Mouse (Mus musculus) kidney, adult 2 months (tissue): ENCODE results near the gene Ralgapa1. TPM values are rescaled to one million over a fixed set of nuclear protein-coding genes. Genes with fewer than 3 reads are reported as not detected.

ENCODE experiments used
- DNase-seq: peaks from one replicate; pipeline ENCODE4 v3.0.0; 2021
- H3K27ac ChIP-seq: fragments of 200-500 bp; 2 replicates; pipeline ENCODE4 v1.5.1; 2012; ENCODE audit warnings: low read depth, low read length, control low read depth, inconsistent platforms; ENCODE audit not compliant: insufficient read depth
- H3K27me3 ChIP-seq: fragments of 200-500 bp; replicated peaks from 2 replicates; pipeline ENCODE4 v1.6.1; 2012; ENCODE audit warnings: mild to moderate bottlenecking, moderate library complexity, low read length, inconsistent platforms; ENCODE audit not compliant: control insufficient read depth, insufficient read depth
- H3K36me3 ChIP-seq: fragments of 200-500 bp; 2 replicates; pipeline ENCODE4 v1.6.1; 2012; ENCODE audit warnings: mild to moderate bottlenecking, moderate library complexity, low read length, inconsistent platforms; ENCODE audit not compliant: control insufficient read depth, insufficient read depth
- H3K4me1 ChIP-seq: fragments of 200-500 bp; 2 replicates; pipeline ENCODE4 v1.6.1; 2011; ENCODE audit warnings: low read length; ENCODE audit not compliant: control insufficient read depth, insufficient read depth
- H3K4me3 ChIP-seq: fragments of 200-500 bp; 2 replicates; pipeline ENCODE4 v1.5.1; 2011; ENCODE audit warnings: mild to moderate bottlenecking, low read depth, low read length, control low read depth; ENCODE audit not compliant: insufficient read depth
- CTCF ChIP-seq: fragments of 200-500 bp; conservative IDR thresholded peaks from 2 replicates; pipeline ENCODE4 v1.5.1; 2011; ENCODE audit warnings: low read depth, mild to moderate bottlenecking, control low read depth, low read length, moderate library complexity, mixed read lengths; ENCODE audit not compliant: insufficient read depth, insufficient read length
- POLR2A ChIP-seq: fragments of 200-500 bp; IDR thresholded peaks from one replicate; pipeline ENCODE4 v1.6.1; 2011; ENCODE audit warnings: low read depth, low read length, control low read depth
- WGBS: fragments of 180-500 bp; shearing (Covaris S2); methylation state at CpG from one replicate; pipeline ENCODE4 v1.1.7; 2018; 5-methylcytosine and 5-hydroxymethylcytosine counted together
- polyA plus RNA-seq: library from polyadenylated mRNA; depleted of rRNA; stranded (reverse); fragments of >200 nt; gene quantifications from 2 replicates; pipeline ENCODE4 v1.2.3, GENCODE M21; 2012

Ralgapa1 gene
- polyA plus RNA-seq, 1 experiment: 20.2 TPM

DNA sequence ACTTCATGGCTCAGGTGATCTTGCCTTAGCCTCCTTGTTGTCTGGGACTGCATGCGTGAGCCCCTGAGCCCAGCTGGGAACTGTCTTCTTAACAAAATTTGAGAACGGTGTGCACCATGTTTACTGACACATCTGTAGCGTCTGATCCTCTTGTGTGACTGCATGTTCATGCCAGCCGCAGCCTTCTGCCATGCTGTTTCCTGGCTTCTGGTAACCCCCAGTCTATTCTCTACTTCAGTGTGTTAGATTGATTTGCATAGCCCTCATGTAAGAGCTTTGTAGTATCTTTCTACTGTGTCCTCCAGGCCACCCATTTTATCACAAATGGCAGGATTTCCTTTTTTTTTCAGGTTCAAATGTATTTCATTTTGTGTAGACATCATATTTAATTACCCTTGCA, 26.9 kb upstream of the Ralgapa1 start:
- H3K27me3 ChIP-seq: no peaks in the 10 kb centered on the region
- DNase-seq: no peak
- H3K27ac ChIP-seq: no peak overlapping the region
- H3K36me3 ChIP-seq: no peaks in the 10 kb centered on the region
- TF ChIP-seq POLR2A (no peak), CTCF (no peak)
- 96% methylated on average over 4 of the region's 4 CpGs for WGBS
- H3K4me3 ChIP-seq: no peak overlapping the region
- no peaks in the 10 kb centered on the region for H3K4me1 ChIP-seq

DNA sequence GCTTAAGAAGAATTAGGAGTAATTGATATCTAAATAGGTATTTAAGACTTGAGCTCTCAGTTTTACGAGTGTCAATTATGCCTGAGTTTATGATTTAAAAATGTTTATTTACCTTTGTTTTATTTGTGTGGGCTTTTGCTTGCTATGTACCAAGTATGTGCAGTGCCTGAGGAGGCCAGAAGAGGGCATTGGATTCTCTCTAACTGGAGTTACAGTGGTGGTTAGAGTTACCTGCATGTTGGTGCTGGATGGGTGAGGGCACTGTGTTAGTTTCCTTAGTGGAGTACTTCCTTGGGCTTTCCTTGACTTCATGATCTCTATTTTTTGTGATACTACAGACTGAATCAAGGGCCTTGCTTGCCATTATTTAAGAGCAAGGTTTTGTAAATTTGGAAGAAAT, 25.8 kb upstream of the Ralgapa1 start:
- Histone ChIP-seq H3K27ac (no peak overlapping the region), H3K4me3 (no peak overlapping the region), H3K27me3 (no peaks in the 10 kb centered on the region), H3K4me1 (no peaks in the 10 kb centered on the region), H3K36me3 (no peaks in the 10 kb centered on the region)
- DNase-seq: peak; percentile 50
- 72% methylated on average over 1 of the region's 1 CpGs for WGBS
- no peak; the same call in 1 of the 2 replicates for TF ChIP-seq CTCF
- TF ChIP-seq POLR2A: no peak

GRCm38 (mm10) chr12:55837495-55837894, 16.5 kb upstream of the Ralgapa1 start:
- 61% methylated on average over 3 of the region's 3 CpGs for WGBS
- TF ChIP-seq POLR2A (no peak), CTCF (no peak)
- no peak overlapping the region for H3K27ac ChIP-seq
- DNase-seq: no peak
- H3K4me1 ChIP-seq: no peaks in the 10 kb centered on the region; the same call in 1 of the 2 replicates
- no peaks in the 10 kb centered on the region for H3K36me3 ChIP-seq
- H3K27me3 ChIP-seq: no peaks in the 10 kb centered on the region
- H3K4me3 ChIP-seq: no peak overlapping the region

DNA sequence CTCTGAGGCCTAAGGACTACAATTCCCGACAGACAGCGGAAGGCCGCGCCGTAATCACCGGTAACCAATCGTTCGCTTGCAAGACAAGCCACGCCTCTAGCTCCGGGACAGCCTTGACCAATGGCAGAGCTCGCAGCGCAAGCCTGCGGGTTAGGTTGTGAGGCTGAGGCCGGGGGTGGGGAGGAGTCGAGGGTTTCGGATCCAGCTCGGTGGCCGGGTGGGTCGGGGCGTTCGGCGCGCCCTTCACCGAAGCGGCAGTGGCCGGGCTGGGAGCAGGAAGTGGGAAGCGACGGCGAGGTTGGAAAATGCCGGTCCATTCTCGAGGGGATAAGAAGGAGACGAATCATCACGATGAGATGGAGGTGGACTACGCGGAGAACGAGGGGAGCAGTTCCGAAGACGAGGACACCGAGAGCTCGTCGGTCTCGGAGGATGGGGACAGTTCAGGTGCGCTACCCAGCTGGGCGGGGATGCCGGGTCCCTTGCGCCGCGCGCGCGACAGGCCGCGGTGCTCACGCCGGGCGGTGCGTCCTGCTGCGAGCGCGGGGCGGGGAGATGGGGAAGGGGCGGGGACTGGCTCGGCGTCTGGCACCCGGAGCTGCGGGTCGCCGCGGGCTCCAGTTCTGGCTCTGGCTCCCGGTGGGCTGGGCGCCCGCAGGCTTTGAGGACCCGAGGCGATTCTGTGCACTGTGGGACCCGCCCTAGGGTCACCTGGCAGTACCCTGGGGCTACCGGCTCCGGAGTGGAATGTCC, 15.4 kb upstream of the Ralgapa1 start, which contains the start of gene Brms1l:
Gene Brms1l (plus strand): TSS at position 126 of the 753 bp plus-strand sequence.
- Histone ChIP-seq H3K27ac (peak within 1 kb of the TSS; percentile 95), H3K36me3 (no peaks in the 10 kb centered on the region), H3K27me3 (no peaks in the 10 kb centered on the region), H3K4me1 (no peaks in the 10 kb centered on the region; the same call in 1 of the 2 replicates), H3K4me3 (peak within 1 kb of the TSS; percentile 98)
- TF ChIP-seq POLR2A (peak; percentile 11), CTCF (no peak)
- WGBS: under 1% methylated on average over 77 of the region's 77 CpGs
- DNase-seq: peak; percentile 99

GRCm38 (mm10) chr12:55835857-55836198, 14.9 kb upstream of the Ralgapa1 start:
- DNase-seq: no peak
- Histone ChIP-seq H3K4me1 (no peaks in the 10 kb centered on the region; the same call in 1 of the 2 replicates), H3K36me3 (no peaks in the 10 kb centered on the region), H3K4me3 (peak overlapping the region; percentile 27; the same call in 1 of the 2 replicates), H3K27ac (peak overlapping the region; percentile 41; the same call in 1 of the 2 replicates), H3K27me3 (no peaks in the 10 kb centered on the region)
- no peak for TF ChIP-seq CTCF
- no peak for TF ChIP-seq POLR2A
- WGBS: under 1% methylated on average over 6 of the region's 6 CpGs

GRCm38 (mm10) chr12:55834891-55835290, 13.9 kb upstream of the Ralgapa1 start:
- H3K36me3 ChIP-seq: no peaks in the 10 kb centered on the region
- no peaks in the 10 kb centered on the region for H3K27me3 ChIP-seq
- H3K27ac ChIP-seq: no peak overlapping the region
- H3K4me1 ChIP-seq: no peaks in the 10 kb centered on the region; the same call in 1 of the 2 replicates
- TF ChIP-seq POLR2A: no peak
- DNase-seq: no peak
- no peak overlapping the region for H3K4me3 ChIP-seq
- 83% methylated on average over 8 of the region's 8 CpGs for WGBS

DNA sequence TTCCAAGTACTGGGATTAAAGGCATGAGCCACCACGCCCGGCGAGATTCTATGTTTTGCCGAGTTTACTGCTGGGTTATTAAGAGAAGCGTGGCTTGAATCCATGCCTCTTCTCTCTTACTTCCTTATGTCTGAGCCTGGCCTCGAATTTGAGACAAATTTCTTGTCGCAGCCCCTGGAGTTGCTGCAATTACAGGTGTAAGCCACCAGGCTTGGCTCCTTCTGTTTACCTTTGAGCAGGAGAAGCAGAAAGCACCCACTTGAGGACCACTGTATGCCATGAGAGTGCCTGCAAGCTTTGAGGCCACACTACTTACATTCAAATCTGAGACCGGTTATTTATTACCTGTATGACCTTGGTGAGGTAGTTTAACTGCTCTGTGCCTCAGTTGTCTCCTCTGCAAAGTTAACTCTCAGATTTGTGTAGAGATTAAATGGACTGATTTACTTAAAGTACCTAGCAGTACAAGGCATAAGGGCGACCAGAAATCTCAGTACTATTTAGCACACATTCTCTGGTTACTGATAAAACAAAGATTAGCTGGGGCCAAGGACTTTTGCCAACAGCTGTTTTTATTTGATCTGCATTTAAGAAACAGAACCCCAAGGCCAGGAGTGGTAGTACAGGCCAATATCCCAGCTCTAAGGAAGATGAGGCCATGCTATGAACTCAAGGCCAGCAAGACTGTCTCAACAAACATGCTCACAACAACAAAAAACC, 13.1 kb upstream of the Ralgapa1 start:
- Histone ChIP-seq H3K27me3 (no peaks in the 10 kb centered on the region), H3K27ac (no peak overlapping the region), H3K36me3 (no peaks in the 10 kb centered on the region), H3K4me1 (no peaks in the 10 kb centered on the region; the same call in 1 of the 2 replicates), H3K4me3 (no peak overlapping the region)
- WGBS: 59% methylated on average over 9 of the region's 9 CpGs
- no peak for DNase-seq
- TF ChIP-seq CTCF (no peak), POLR2A (no peak)
